Mouse (Mus musculus): ENCODE data around the gene Irf8.

DNA sequence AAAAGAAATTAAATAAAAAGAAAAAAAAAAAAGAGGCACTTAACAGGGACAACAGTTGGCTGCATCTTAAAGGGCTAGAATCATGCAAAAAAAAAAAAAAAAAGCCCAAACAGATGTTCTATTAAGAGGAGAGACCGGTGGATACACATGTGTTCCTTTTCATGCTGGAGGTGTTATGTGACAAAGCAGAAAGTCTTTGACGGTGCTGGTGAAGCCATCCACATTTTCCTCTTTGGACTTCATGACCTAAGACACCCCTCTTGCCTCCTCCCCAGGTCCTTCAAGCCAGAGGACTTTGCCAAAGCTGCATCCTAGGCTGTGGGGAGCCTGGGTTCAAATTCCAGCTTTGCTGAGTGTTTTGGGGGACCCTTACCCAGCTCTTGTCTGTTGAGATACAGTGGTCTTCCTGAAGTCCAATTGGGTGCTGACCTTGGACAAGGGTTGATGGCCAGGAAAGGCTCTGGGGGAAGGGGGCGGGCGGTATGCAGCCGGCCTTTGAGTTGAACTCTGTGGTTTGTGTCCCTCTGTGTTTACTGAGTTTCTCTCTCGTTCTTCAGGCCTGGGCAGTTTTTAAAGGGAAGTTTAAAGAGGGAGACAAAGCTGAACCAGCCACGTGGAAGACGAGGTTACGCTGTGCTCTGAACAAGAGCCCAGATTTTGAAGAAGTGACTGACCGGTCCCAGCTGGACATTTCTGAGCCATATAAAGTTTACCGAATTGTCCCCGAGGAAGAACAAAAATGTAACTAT is 7.2 kb downstream of the Irf8 start:
- TF ChIP-seq CTCF (IDR thresholded peaks at IDR 0.05; ENCODE audit: low read depth) (no peak), EP300 (IDR thresholded peaks at IDR 0.05; ENCODE audit: low read depth) (no peak)

Measured in heart, postnatal 0 days (tissue).